Mouse (Mus musculus) megakaryocyte, embryonic 14.5 days (primary cell): ENCODE data around the gene Zdhhc7.

Source experiments
- FLI1 ChIP-seq: IDR thresholded peaks from 2 replicates; pipeline ENCODE4 v1.6.1; 2012; ENCODE audit warnings: low read length, inconsistent platforms, mixed read lengths
- GATA1 ChIP-seq: IDR thresholded peaks from 3 replicates; pipeline ENCODE4 v1.6.1; 2012; ENCODE audit warnings: mixed read lengths, low read length, inconsistent platforms, borderline replicate concordance

- TF ChIP-seq FLI1 (no peak), GATA1 (no peak)
Measured at GRCm38 (mm10) chr8:120037611-120038010, 63.7 kb downstream of the Zdhhc7 start.
